In the genomic region with DNA sequence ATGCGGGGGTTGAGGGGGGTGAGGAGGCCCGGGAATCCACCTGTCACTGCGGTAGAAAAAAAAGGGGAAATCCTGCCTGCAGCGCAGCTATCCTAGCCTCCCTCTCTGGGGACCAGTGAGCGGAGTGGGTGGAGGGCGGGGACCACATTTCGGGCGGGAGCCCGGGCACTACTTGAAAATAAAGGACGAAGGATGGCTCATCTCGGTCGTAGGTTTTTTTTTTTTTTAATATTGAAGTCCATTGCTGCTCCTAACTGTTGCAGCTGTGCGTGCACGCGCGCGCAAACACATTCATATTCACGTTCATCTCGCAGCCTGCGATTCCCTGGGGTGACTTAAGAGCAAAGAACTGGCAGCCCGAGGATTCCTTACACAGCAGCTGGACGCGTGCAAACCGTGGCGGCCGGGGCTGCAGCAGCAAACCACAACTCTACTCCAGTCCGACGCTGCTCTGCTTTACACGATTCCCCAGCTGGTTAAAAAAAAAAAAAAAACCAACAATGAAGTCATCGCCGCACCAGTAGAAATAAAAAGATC, we compare ENCODE assay signal across 7 mouse cellular contexts. TPM values are rescaled to one million over a fixed set of nuclear protein-coding genes. Genes with fewer than 3 reads are reported as not detected.
DNase-seq lines count a peak whose midpoint lies in the region; ATAC-seq and TF ChIP-seq lines count a peak whose summit lies in the region.

No protein-coding gene starts in this region.

- H3K4me3 ChIP-seq in ES-Bruce4 (ENCODE audit: low read depth, low read length) = peak overlapping the region; percentile 95
- peak overlapping the region; percentile 57 for H3K4me3 ChIP-seq in embryonic facial prominence, embryonic 14.5 days (ENCODE audit: low read depth, low read length)
- peak overlapping the region; percentile 62 to 65 for H3K4me3 ChIP-seq in heart, embryonic 14.5 days (ENCODE audit: control insufficient read depth in 1 of 2, insufficient read depth in 1 of 2, low read depth in 1 of 2, low read length in 2 of 2)

- no peak for TF ChIP-seq EP300 in ES-Bruce4 (IDR thresholded peaks at IDR 0.05; ENCODE audit: insufficient read depth, low read depth, low read length)

- H3K9me3 ChIP-seq in ES-Bruce4 (replicated peaks; ENCODE audit: control insufficient read depth, insufficient read depth, low read length, poor library complexity, severe bottlenecking) = no peaks in the 10 kb centered on the region
- no peaks in the 10 kb centered on the region for H3K9me3 ChIP-seq in embryonic facial prominence, embryonic 14.5 days (ENCODE audit: control insufficient read depth, low read length)
- H3K9me3 ChIP-seq in heart, embryonic 14.5 days (ENCODE audit: control insufficient read depth, low read length) = no peaks in the 10 kb centered on the region

- no peak overlapping the region for H3K27ac ChIP-seq in ES-Bruce4 (ENCODE audit: insufficient read depth, low read length)
- H3K27ac ChIP-seq in embryonic facial prominence, embryonic 14.5 days (replicated peaks; ENCODE audit: low read depth, low read length) = peak overlapping the region; percentile 48
- H3K27ac ChIP-seq in heart, embryonic 14.5 days (replicated peaks in 1 of 2; ENCODE audit: control insufficient read depth in 1 of 2, insufficient read depth in 1 of 2, low read depth in 2 of 2, low read length in 2 of 2) = peak overlapping the region; percentile 81 to 89

- H3K4me1 ChIP-seq in ES-Bruce4 (ENCODE audit: control insufficient read depth, insufficient read depth, low read length) = no peaks in the 10 kb centered on the region
- H3K4me1 ChIP-seq in embryonic facial prominence, embryonic 14.5 days (ENCODE audit: control insufficient read depth, insufficient read depth, low read length) = no peaks in the 10 kb centered on the region
- H3K4me1 ChIP-seq in heart, embryonic 14.5 days (ENCODE audit: control insufficient read depth in 2 of 2, insufficient read depth in 2 of 2, low read length in 2 of 2) = no peaks in the 10 kb centered on the region

- H3K4me2 ChIP-seq in embryonic facial prominence, embryonic 14.5 days (ENCODE audit: low read depth, low read length) = peak overlapping the region; percentile 51
- peak overlapping the region; percentile 59 for H3K4me2 ChIP-seq in heart, embryonic 14.5 days (ENCODE audit: low read length)

- 25% methylated on average over 27 of the region's 31 CpGs for WGBS in embryonic facial prominence, embryonic 14.5 days
- WGBS in heart, embryonic 14.5 days = 18% methylated on average over 31 of the region's 31 CpGs

- no peaks in the 10 kb centered on the region for H3K27me3 ChIP-seq in ES-Bruce4 (ENCODE audit: control insufficient read depth, insufficient read depth, low read length, poor library complexity, severe bottlenecking)
- H3K27me3 ChIP-seq in embryonic facial prominence, embryonic 14.5 days (replicated peaks; ENCODE audit: control insufficient read depth, insufficient read depth, low read length) = 0 out of 2 replicates have a peak, but pooled peaks cover 14% of the 10 kb centered on the region
- no peaks in the 10 kb centered on the region for H3K27me3 ChIP-seq in heart, embryonic 14.5 days (ENCODE audit: control insufficient read depth, insufficient read depth, low read length)

- ATAC-seq in embryonic facial prominence, embryonic 14.5 days (ENCODE audit: low read depth) = peak; percentile 23; the same call in 1 of the 2 replicates
- ATAC-seq in heart, embryonic 14.5 days (ENCODE audit: insufficient number of reproducible peaks, insufficient read depth, low FRiP score, low read depth) = no peak; the same call in 1 of the 2 replicates

- H3K36me3 ChIP-seq in ES-Bruce4 (ENCODE audit: control insufficient read depth, insufficient read depth, low read length, poor library complexity, severe bottlenecking) = no peaks in the 10 kb centered on the region
- no peaks in the 10 kb centered on the region for H3K36me3 ChIP-seq in embryonic facial prominence, embryonic 14.5 days (ENCODE audit: control insufficient read depth, insufficient read depth, low read length)
- no peaks in the 10 kb centered on the region for H3K36me3 ChIP-seq in heart, embryonic 14.5 days (ENCODE audit: control insufficient read depth, insufficient read depth, low read length)

- DNase-seq in 3T3-L1 (ENCODE audit: low read depth, low spot score) = peak; percentile 86
- DNase-seq in embryonic facial prominence, embryonic 14.5 days (ENCODE audit: low spot score) = peak; percentile 79
- peak; percentile 23 to 49 for DNase-seq in kidney, postnatal 36 days
- peak; percentile 21 for DNase-seq in lung, postnatal 14 days
- DNase-seq in right cerebral cortex, postnatal 4 days = peak; percentile 34

- no peak for TF ChIP-seq POLR2A in ES-Bruce4 (IDR thresholded peaks at IDR 0.05; ENCODE audit: insufficient read depth, low read length)

- no peak for TF ChIP-seq CTCF in ES-Bruce4 (IDR thresholded peaks at IDR 0.05; ENCODE audit: low read depth, low read length)

- peak overlapping the region; percentile 59; the same call in 1 of the 2 replicates for H3K9ac ChIP-seq in ES-Bruce4 (ENCODE audit: low read depth, poor library complexity, severe bottlenecking)
- H3K9ac ChIP-seq in embryonic facial prominence, embryonic 14.5 days (ENCODE audit: low read depth, low read length) = peak overlapping the region; percentile 40
- peak overlapping the region; percentile 67 for H3K9ac ChIP-seq in heart, embryonic 14.5 days (ENCODE audit: low read length)

RNA-seq across cellular contexts. Expression of a gene that starts 0.7 kb away (rescaled TPM):
- polyA plus RNA-seq in ES-Bruce4 (2011; ENCODE audit: insufficient read depth, insufficient read length, low read depth, missing spikeins) = 7.3 and 7.8 TPM in 2 replicates
- 3.0 and 3.7 TPM in 2 replicates for polyA plus RNA-seq in embryonic facial prominence, embryonic 14.5 days (2014; fragmentation: Nextera tagmentation; extraction: Ambion mirVana)
- polyA plus RNA-seq in heart, embryonic 14.5 days (2014; fragmentation: Nextera tagmentation; extraction: Ambion mirVana) = 2.8 and 3.4 TPM in 2 replicates

Comparison
In these comparisons a context has a peak if more than half of its experiments do, and no peak if none do; other contexts are left out.
1. DNase-seq: peak in every context shown above with its lines; median percentile 86 in 3T3-L1; 79 in embryonic facial prominence, embryonic 14.5 days; 36 in kidney, postnatal 36 days; 34 in right cerebral cortex, postnatal 4 days; 21 in lung, postnatal 14 days.